Mouse (Mus musculus) ES-E14 (cell line): Measurements from ENCODE around the gene Wbp2.

Source experiments
- CHD2 ChIP-seq: IDR thresholded peaks from 2 replicates; pipeline ENCODE4 v1.6.1; 2014; ENCODE audit warnings: mild to moderate bottlenecking, low read depth, low read length, inconsistent platforms
- HCFC1 ChIP-seq: IDR thresholded peaks from 2 replicates; pipeline ENCODE4 v1.6.1; 2012; ENCODE audit warnings: low read length, inconsistent platforms, borderline replicate concordance; ENCODE audit not compliant: insufficient read depth
- MAFK ChIP-seq: IDR thresholded peaks from 2 replicates; pipeline ENCODE4 v1.6.1; 2014; ENCODE audit warnings: mild to moderate bottlenecking, low read depth, low read length, inconsistent platforms; ENCODE audit not compliant: insufficient read depth
- ZC3H11A ChIP-seq: IDR thresholded peaks from 2 replicates; pipeline ENCODE4 v1.6.1; 2012; ENCODE audit warnings: low read depth, mild to moderate bottlenecking, inconsistent platforms, low read length, borderline replicate concordance
- ZNF384 ChIP-seq: IDR thresholded peaks from 2 replicates; pipeline ENCODE4 v1.6.1; 2012; ENCODE audit warnings: low read depth, low read length, inconsistent platforms

DNA sequence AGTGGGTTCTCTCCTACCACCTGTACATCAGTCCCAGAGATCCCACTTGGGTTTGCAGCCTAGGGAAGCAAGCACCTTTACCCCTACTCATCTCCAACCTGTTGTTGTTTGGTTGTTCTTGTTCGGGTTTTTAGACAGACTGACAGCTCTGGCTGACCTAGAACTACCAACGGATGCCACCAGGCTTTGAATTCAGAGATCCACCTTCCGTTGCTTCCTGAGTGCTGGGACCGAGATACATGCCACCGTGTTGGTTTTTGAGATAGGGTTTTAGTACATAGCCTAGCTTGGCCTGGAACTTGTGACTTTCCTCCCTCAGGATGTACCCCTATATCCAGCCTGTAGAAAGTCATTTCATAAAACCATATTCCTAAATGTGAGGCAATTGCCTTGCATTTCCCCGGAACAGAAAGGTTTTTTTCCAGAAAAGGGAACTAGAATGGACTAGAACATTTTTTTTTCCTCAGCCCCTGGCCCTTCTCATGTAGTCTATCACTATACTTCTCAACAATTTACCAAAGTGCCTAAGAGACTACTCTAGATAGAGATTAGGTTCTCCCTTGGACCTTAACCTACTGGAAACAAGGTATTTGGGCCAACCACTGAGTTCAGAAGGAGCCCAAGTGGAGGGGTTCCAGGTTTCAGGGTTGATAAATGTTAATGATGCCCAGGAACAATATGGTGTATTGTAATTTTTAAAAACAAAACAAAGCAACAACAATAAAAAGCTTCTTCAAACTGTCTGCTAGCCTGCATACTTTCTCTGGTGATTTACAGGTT, 57.5 kb downstream of the Wbp2 start:
- TF ChIP-seq HCFC1 (no peak), ZNF384 (no peak), ZC3H11A (no peak), CHD2 (no peak), MAFK (no peak)
